Mouse (Mus musculus) gastrocnemius, adult 8-10 months (tissue): ENCODE data around the gene Foxc2. TPM values are rescaled to one million over a fixed set of nuclear protein-coding genes. Genes with fewer than 3 reads are reported as not detected.

Experiments used
- DNase-seq, 2 experiments: peaks; one replicate each; pipeline ENCODE4 v3.0.0; 2022; ENCODE audit warnings: low spot score in 2 of 2
- total RNA-seq, 4 experiments: library from RNA; stranded (reverse); gene quantifications; 2 replicates each; pipeline ENCODE4 v1.2.4; 2022

Foxc2 gene
- total RNA-seq, 4 experiments from 2014 or later = 0.10 to 0.16 (median 0.16) TPM; not detected in 1

GRCm38 (mm10) chr8:121118634-121119420 lies 2.9 kb downstream of the Foxc2 start:
- no peak for DNase-seq

GRCm38 (mm10) chr8:121119635-121120455 lies 3.9 kb downstream of the Foxc2 start:
- no peak for DNase-seq

- DNase-seq = no peak
Measured at GRCm38 (mm10) chr8:121120456-121121419, 4.8 kb downstream of the Foxc2 start.

- no peak for DNase-seq
Measured at GRCm38 (mm10) chr8:121121704-121122103, 5.7 kb downstream of the Foxc2 start.

GRCm38 (mm10) chr8:121122368-121122767 lies 6.4 kb downstream of the Foxc2 start:
- DNase-seq = no peak

- no peak for DNase-seq
Measured at GRCm38 (mm10) chr8:121123113-121123512, 7.1 kb downstream of the Foxc2 start.

GRCm38 (mm10) chr8:121124547-121125239 lies 8.7 kb downstream of the Foxc2 start:
- no peak for DNase-seq

GRCm38 (mm10) chr8:121125311-121125876 lies 9.4 kb downstream of the Foxc2 start:
- peak; percentile 10 to 42 for DNase-seq

GRCm38 (mm10) chr8:121126191-121126590 lies 10.2 kb downstream of the Foxc2 start:
- no peak for DNase-seq

- no peak for DNase-seq
Measured at GRCm38 (mm10) chr8:121126694-121127093, 10.7 kb downstream of the Foxc2 start.

- DNase-seq = no peak
Measured at GRCm38 (mm10) chr8:121127291-121127701, 11.3 kb downstream of the Foxc2 start.

GRCm38 (mm10) chr8:121127756-121128375 lies 11.9 kb downstream of the Foxc2 start, which contains the start of gene Foxl1:
Gene Foxl1, plus strand, starts transcription at chr8:121127940.
- DNase-seq = no peak

- no peak for DNase-seq
Measured at GRCm38 (mm10) chr8:121128531-121129264, 12.7 kb downstream of the Foxc2 start.

- no peak for DNase-seq
Measured at GRCm38 (mm10) chr8:121129265-121129940, 13.4 kb downstream of the Foxc2 start.

- DNase-seq = no peak
Measured at GRCm38 (mm10) chr8:121130522-121130921, 14.6 kb downstream of the Foxc2 start.

- no peak for DNase-seq
Measured at GRCm38 (mm10) chr8:121132961-121133513, 17.1 kb downstream of the Foxc2 start.

GRCm38 (mm10) chr8:121134102-121134501 lies 18.1 kb downstream of the Foxc2 start:
- DNase-seq = no peak

GRCm38 (mm10) chr8:121134512-121134911 lies 18.5 kb downstream of the Foxc2 start:
- DNase-seq = no peak
